Mouse (Mus musculus): Measurements from ENCODE around the gene E130116L18Rik.
A peak's percentile ranks its signal among the peaks of the same experiment; 100 is the strongest.
"Not testable (repeated sequence)": the region's sequence is repeated elsewhere in the genome, so short reads cannot be mapped to it uniquely, and the experiment has no call there.

The E130116L18Rik gene

GRCm38 (mm10) chr5:25222752-25223702 is at the start of gene E130116L18Rik:
Gene E130116L18Rik, minus strand, starts transcription at chr5:25223153.
- peak; percentile 98 to 99 for DNase-seq

- DNase-seq = no peak
Observed at GRCm38 (mm10) chr5:25268258-25268888, 45.4 kb upstream of the E130116L18Rik start.

GRCm38 (mm10) chr5:25262266-25262665 is 39.3 kb upstream of the E130116L18Rik start:
- DNase-seq = no peak

- DNase-seq = no peak
Observed at GRCm38 (mm10) chr5:25261452-25261851, 38.5 kb upstream of the E130116L18Rik start.

- no peak for DNase-seq
Observed at GRCm38 (mm10) chr5:25256686-25257085, 33.7 kb upstream of the E130116L18Rik start.

GRCm38 (mm10) chr5:25254491-25254890 is 31.5 kb upstream of the E130116L18Rik start:
- DNase-seq = no peak

- no peak for DNase-seq
Observed at GRCm38 (mm10) chr5:25252825-25253544, 30.0 kb upstream of the E130116L18Rik start.

- DNase-seq = no peak
Observed at GRCm38 (mm10) chr5:25252423-25252822, 29.5 kb upstream of the E130116L18Rik start.

- DNase-seq = no peak
Observed at GRCm38 (mm10) chr5:25247036-25247435, 24.1 kb upstream of the E130116L18Rik start.

GRCm38 (mm10) chr5:25246473-25246865 is 23.5 kb upstream of the E130116L18Rik start:
- no peak for DNase-seq

- DNase-seq = no peak
Observed at GRCm38 (mm10) chr5:25245806-25246472, 23.0 kb upstream of the E130116L18Rik start.

- DNase-seq = no peak
Observed at GRCm38 (mm10) chr5:25243101-25243500, 20.1 kb upstream of the E130116L18Rik start.

- not testable (repeated sequence) for DNase-seq
Observed at GRCm38 (mm10) chr5:25224377-25224776, 1.4 kb upstream of the E130116L18Rik start.

GRCm38 (mm10) chr5:25221604-25222003 is 1.3 kb downstream of the E130116L18Rik start, which contains the start of gene Galnt11:
Gene Galnt11, plus strand, starts transcription at chr5:25221904.
- DNase-seq = no peak

- no peak for DNase-seq
Observed at GRCm38 (mm10) chr5:25215006-25215405, 7.9 kb downstream of the E130116L18Rik start.

GRCm38 (mm10) chr5:25213216-25213615 is 9.7 kb downstream of the E130116L18Rik start:
- not testable (repeated sequence) for DNase-seq

GRCm38 (mm10) chr5:25211872-25212271 is 11.1 kb downstream of the E130116L18Rik start:
- DNase-seq = no peak

GRCm38 (mm10) chr5:25190521-25190920 is 32.4 kb downstream of the E130116L18Rik start:
- DNase-seq = no peak

GRCm38 (mm10) chr5:25188802-25189201 is 34.2 kb downstream of the E130116L18Rik start:
- DNase-seq = peak; percentile 31 to 41

- DNase-seq = no peak
Observed at GRCm38 (mm10) chr5:25187727-25188126, 35.2 kb downstream of the E130116L18Rik start.

- DNase-seq = no peak
Observed at GRCm38 (mm10) chr5:25184594-25184993, 38.4 kb downstream of the E130116L18Rik start.

- DNase-seq = no peak
Observed at GRCm38 (mm10) chr5:25183595-25183994, 39.4 kb downstream of the E130116L18Rik start.

Measured in B cell, adult 2 months (primary cell).